Mouse (Mus musculus): ENCODE measurements around the gene Krtap27-1. TPM values are rescaled to one million over a fixed set of nuclear protein-coding genes. Genes with fewer than 3 reads are reported as not detected.

Krtap27-1 gene
- polyA plus RNA-seq (2011; ENCODE audit: insufficient read length, low read depth, missing spikeins) = not detected in 2 replicates

DNA sequence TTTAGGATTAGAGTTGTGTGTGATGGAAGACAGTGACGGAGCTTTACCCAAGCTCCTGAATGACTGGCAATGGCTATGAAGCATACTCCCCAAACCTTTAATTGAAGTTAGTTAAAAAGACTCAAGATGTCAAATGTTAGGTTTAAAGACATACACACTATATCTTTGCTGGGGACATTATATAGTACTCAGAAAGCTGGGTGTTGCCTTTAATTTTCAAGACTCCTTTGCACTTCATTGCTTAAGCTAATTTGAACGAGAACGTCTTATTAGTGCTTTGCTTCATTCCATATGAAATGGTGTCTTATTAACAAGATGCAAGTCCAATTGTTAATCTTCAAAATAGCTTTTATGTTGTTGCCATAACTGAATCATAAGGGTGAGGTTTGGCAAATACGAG, at the start of gene Krtap27-1:
Gene Krtap27-1 (minus strand): TSS at position 101 of the 400 bp plus-strand sequence.
- Histone ChIP-seq H3K27ac (ENCODE audit: insufficient read depth, low read length) (no peak within 1 kb of the TSS), H3K4me3 (ENCODE audit: insufficient read depth, low read length) (no peak within 1 kb of the TSS), H3K4me1 (ENCODE audit: control insufficient read depth, insufficient read depth, low read length) (no peaks in the 10 kb centered on the region)
- TF ChIP-seq CTCF (IDR thresholded peaks at IDR 0.05; ENCODE audit: borderline replicate concordance, insufficient read depth, low read length) (no peak), POLR2A (IDR thresholded peaks at IDR 0.05; ENCODE audit: low read depth, low read length) (no peak)

DNA sequence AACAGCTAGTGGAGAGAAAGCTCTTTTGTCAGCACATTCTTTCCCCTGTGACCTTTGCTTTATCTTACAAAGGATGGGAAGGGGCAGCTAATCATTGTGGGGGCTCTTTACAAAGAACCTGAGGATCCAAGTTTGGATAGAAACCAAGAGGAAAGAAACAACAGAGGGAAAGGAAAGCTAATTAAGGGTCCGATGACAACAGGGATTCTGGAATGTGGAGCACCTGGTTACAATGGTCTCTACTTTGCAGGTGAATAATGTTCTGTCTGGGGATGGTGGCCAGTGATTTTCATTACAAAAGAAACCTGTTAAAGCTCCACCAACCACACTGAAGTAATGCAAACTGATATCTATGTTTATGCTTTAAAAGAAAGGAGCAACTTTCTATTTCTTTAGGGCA, 48.6 kb upstream of the Krtap27-1 start:
- Histone ChIP-seq H3K27ac (ENCODE audit: insufficient read depth, low read length) (no peak overlapping the region), H3K4me1 (ENCODE audit: control insufficient read depth, insufficient read depth, low read length) (no peaks in the 10 kb centered on the region), H3K4me3 (ENCODE audit: insufficient read depth, low read length) (no peak overlapping the region)
- TF ChIP-seq CTCF (IDR thresholded peaks at IDR 0.05; ENCODE audit: borderline replicate concordance, insufficient read depth, low read length) (no peak), POLR2A (IDR thresholded peaks at IDR 0.05; ENCODE audit: low read depth, low read length) (no peak)

DNA sequence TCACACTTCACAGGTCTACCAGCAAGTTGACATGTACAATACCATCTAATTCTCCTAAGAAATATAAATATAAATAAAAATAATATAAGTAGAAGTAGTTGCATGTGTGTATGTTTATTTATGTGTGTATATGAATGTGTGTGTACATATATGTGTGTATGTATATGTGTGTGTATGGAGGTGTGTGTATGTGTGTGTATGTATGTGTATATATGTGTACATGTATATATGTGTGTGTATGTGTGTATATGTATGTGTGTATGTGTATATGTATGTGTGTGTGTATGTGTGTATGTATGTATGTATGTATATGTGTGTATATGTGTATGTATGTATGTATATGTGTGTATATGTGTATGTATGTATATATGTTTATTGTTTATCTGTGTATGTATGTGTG, 45.1 kb upstream of the Krtap27-1 start:
- Histone ChIP-seq H3K4me1 (ENCODE audit: control insufficient read depth, insufficient read depth, low read length) (no peaks in the 10 kb centered on the region), H3K4me3 (ENCODE audit: insufficient read depth, low read length) (no peak overlapping the region), H3K27ac (ENCODE audit: insufficient read depth, low read length) (no peak overlapping the region)
- TF ChIP-seq POLR2A (IDR thresholded peaks at IDR 0.05; ENCODE audit: low read depth, low read length) (no peak), CTCF (IDR thresholded peaks at IDR 0.05; ENCODE audit: borderline replicate concordance, insufficient read depth, low read length) (no peak)

DNA sequence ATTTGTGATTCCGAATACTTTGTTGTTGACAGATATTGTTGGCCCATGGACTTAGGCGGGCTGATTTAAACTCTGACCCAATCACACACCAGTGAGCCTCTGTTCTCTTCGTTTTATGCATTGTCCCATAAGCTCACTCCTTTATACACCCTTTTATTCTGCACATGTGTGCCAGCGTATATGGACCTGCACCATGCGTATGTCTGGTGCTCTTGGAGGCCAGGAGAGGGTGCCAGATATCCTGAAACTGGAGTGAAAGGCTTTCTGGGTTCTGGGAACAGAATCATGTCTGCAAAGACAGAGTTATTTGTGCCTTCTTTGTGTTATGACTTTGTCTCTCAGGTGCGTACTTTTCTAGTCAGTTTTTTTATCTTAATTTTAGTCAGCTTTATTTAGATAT, 39.8 kb upstream of the Krtap27-1 start:
- no peak for TF ChIP-seq CTCF (IDR thresholded peaks at IDR 0.05; ENCODE audit: borderline replicate concordance, insufficient read depth, low read length)
- TF ChIP-seq POLR2A (IDR thresholded peaks at IDR 0.05; ENCODE audit: low read depth, low read length) = no peak
- H3K4me1 ChIP-seq (ENCODE audit: control insufficient read depth, insufficient read depth, low read length) = no peaks in the 10 kb centered on the region; the same call in 1 of the 2 replicates

DNA sequence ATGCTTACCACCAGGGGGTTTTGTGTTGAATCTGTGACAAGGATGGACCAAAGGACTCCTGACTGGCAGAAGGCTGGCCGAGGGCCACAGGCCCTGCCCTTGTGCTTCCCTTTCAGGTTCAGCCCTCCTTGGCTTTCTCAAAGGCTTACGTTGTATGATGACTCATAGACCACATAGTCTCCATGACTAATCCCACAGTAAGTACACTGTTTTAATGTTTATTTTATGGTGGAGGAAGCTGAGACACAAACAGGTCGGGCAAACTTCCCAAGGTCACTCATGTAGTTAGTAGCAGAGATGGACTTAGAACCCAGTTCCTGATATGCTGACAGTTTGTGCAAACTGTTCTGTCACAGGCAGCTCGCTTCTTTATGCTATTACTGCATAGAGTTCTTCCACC, 39.3 kb upstream of the Krtap27-1 start:
- TF ChIP-seq CTCF (IDR thresholded peaks at IDR 0.05; ENCODE audit: borderline replicate concordance, insufficient read depth, low read length) = no peak
- TF ChIP-seq POLR2A (IDR thresholded peaks at IDR 0.05; ENCODE audit: low read depth, low read length) = no peak
- Histone ChIP-seq H3K27ac (ENCODE audit: insufficient read depth, low read length) (no peak overlapping the region), H3K4me3 (ENCODE audit: insufficient read depth, low read length) (no peak overlapping the region), H3K4me1 (ENCODE audit: control insufficient read depth, insufficient read depth, low read length) (no peaks in the 10 kb centered on the region; the same call in 1 of the 2 replicates)

More for the DNA sequence above, 39.8 kb upstream of the Krtap27-1 start:
- no peak overlapping the region for H3K27ac ChIP-seq (ENCODE audit: insufficient read depth, low read length)
- no peak overlapping the region for H3K4me3 ChIP-seq (ENCODE audit: insufficient read depth, low read length)

DNA sequence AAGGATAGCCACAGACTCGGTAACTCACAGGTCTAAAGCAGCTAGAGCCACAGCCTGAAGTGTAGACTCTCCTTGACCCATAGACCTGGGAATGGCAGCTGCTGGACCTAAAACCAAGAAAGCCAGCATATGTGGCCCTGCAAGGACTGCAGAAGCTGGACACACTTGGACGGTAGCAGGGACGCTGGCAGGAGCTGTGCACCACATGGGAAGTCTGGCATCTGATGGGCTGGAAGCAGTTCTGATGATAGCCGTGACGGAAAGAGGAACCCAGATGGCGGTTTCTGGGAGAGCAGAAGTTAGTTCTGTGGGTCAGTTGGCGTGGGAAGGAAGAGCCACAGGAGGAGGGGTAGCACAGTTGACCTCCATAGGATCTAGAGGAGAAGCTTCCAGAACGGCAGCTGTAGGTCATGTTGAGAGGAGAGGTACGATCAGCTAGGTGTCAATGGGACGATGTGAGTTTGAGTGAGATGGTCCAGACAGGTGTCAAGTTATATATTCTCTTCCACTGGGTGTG, 36.1 kb upstream of the Krtap27-1 start, which contains the start of gene 2310061N02Rik:
Gene 2310061N02Rik (minus strand): TSS at position 467 of the 517 bp plus-strand sequence.
- no peak for TF ChIP-seq CTCF (IDR thresholded peaks at IDR 0.05; ENCODE audit: borderline replicate concordance, insufficient read depth, low read length)
- TF ChIP-seq POLR2A (IDR thresholded peaks at IDR 0.05; ENCODE audit: low read depth, low read length) = no peak
- Histone ChIP-seq H3K4me1 (ENCODE audit: control insufficient read depth, insufficient read depth, low read length) (no peaks in the 10 kb centered on the region; the same call in 1 of the 2 replicates), H3K27ac (ENCODE audit: insufficient read depth, low read length) (no peak within 1 kb of the TSS)

DNA sequence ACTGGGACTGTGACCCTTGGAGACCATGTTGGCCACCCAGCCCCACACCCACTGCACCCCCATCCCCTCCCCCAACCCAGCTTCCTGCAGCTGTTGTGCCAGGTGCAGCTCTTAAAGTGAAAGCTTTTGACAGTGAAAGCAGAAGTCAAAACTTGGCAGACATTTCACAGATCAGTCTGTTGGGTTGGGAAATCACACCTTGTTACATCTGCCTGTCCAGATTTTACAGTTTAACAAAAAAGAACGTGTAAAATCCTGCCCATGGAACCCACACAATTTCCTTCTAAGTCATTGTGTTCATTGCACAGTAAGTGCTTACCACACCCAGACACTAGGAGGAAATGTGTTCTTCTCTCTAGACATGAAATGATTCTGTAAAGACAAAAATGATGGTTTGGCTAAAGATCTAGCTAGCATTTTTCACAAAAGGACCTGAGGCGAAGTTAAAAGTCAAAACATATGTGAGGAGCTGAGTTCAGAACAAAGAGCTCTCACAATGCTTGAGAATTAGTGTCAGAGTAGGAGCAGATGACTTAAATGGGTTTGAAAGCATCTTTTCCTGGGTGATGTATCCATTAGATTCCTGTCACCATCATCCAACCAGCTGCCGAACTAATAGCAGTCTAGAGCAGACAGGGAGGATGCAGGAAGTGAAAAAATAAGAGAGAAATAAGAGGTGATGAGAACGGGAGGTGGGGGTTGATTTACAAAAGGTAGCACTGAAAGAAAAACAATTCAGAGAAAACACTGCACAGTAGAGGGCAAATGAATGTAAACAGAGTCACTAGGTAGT, 29.8 kb upstream of the Krtap27-1 start:
- no peaks in the 10 kb centered on the region for H3K4me1 ChIP-seq (ENCODE audit: control insufficient read depth, insufficient read depth, low read length)
- no peak for TF ChIP-seq POLR2A (IDR thresholded peaks at IDR 0.05; ENCODE audit: low read depth, low read length)
- TF ChIP-seq CTCF (IDR thresholded peaks at IDR 0.05; ENCODE audit: borderline replicate concordance, insufficient read depth, low read length) = no peak
- no peak overlapping the region for H3K27ac ChIP-seq (ENCODE audit: insufficient read depth, low read length)
- H3K4me3 ChIP-seq (ENCODE audit: insufficient read depth, low read length) = no peak overlapping the region

More for the DNA sequence above, 36.1 kb upstream of the Krtap27-1 start, which contains the start of gene 2310061N02Rik:
- H3K4me3 ChIP-seq (ENCODE audit: insufficient read depth, low read length) = no peak within 1 kb of the TSS

DNA sequence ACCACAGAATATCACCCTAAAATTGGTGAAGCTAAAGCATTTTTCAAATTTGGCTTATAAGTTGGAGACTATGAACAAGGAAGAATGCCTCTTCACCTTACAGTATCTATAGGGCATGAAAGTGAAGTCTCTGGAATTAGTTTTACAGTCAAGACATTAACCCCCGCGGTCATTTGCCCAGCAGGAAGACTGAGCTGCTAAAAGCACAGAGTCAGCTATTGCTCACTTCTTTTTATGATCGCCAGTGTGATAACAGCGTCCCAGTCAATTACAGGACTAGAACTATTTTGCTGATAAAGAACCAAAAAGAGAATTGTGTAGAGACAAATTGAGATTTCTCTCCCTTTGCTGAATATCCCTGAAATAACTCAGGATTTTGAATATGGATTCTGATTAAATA, 24.8 kb upstream of the Krtap27-1 start:
- no peak for TF ChIP-seq POLR2A (IDR thresholded peaks at IDR 0.05; ENCODE audit: low read depth, low read length)
- no peak for TF ChIP-seq CTCF (IDR thresholded peaks at IDR 0.05; ENCODE audit: borderline replicate concordance, insufficient read depth, low read length)
- H3K27ac ChIP-seq (ENCODE audit: insufficient read depth, low read length) = no peak overlapping the region
- no peaks in the 10 kb centered on the region for H3K4me1 ChIP-seq (ENCODE audit: control insufficient read depth, insufficient read depth, low read length)
- H3K4me3 ChIP-seq (ENCODE audit: insufficient read depth, low read length) = no peak overlapping the region

DNA sequence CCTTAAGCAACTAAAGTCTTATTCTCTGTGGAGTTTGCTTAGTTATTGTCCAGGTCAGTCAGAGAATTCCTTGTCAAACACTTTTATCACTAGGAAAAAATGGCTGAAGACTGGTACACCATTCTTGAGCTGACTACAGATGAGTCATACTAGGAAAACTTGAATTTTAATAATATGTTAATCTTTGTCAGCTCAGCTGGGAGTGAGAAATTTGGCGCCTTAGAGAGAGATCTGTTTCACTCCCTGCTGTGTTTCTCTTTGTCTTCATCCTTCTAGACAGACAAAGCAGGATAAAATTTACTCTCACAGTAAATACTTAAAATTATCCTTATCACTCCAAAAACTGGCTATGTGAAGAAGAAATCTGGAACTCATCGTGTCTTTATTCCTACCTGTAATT, 9.8 kb upstream of the Krtap27-1 start:
- TF ChIP-seq CTCF (IDR thresholded peaks at IDR 0.05; ENCODE audit: borderline replicate concordance, insufficient read depth, low read length) (no peak), POLR2A (IDR thresholded peaks at IDR 0.05; ENCODE audit: low read depth, low read length) (no peak)
- Histone ChIP-seq H3K4me1 (ENCODE audit: control insufficient read depth, insufficient read depth, low read length) (no peaks in the 10 kb centered on the region), H3K4me3 (ENCODE audit: insufficient read depth, low read length) (no peak overlapping the region), H3K27ac (ENCODE audit: insufficient read depth, low read length) (no peak overlapping the region)

DNA sequence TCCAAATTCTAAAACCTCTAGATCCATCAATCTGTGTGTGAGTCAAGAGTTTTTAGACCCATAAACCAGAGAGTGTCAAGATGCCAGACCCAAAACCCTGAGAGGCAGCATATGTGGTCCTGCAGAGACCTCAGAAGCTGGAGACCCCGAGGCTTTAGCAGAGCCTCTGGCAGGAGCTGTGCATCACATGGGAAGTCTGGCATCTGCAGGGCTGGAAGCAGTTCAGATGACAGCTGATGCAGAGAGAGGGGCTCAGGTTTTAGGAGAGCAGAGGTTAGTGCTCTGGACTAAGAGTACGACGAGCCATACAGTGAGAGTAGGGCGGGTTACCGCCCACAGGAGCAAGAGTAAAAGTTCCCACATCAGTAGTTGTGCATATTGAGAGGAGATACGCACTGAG, 7.6 kb upstream of the Krtap27-1 start:
- Histone ChIP-seq H3K4me3 (ENCODE audit: insufficient read depth, low read length) (no peak overlapping the region), H3K4me1 (ENCODE audit: control insufficient read depth, insufficient read depth, low read length) (no peaks in the 10 kb centered on the region), H3K27ac (ENCODE audit: insufficient read depth, low read length) (no peak overlapping the region)
- TF ChIP-seq CTCF (IDR thresholded peaks at IDR 0.05; ENCODE audit: borderline replicate concordance, insufficient read depth, low read length) (no peak), POLR2A (IDR thresholded peaks at IDR 0.05; ENCODE audit: low read depth, low read length) (no peak)

All from embryonic fibroblast, embryonic 13.5 days (primary cell).